Mouse (Mus musculus): ENCODE measurements around the gene Gm10228.
"Not testable (repeated sequence)": the region's sequence is repeated elsewhere in the genome, so short reads cannot be mapped to it uniquely, and the experiment has no call there.

The Gm10228 gene

DNA sequence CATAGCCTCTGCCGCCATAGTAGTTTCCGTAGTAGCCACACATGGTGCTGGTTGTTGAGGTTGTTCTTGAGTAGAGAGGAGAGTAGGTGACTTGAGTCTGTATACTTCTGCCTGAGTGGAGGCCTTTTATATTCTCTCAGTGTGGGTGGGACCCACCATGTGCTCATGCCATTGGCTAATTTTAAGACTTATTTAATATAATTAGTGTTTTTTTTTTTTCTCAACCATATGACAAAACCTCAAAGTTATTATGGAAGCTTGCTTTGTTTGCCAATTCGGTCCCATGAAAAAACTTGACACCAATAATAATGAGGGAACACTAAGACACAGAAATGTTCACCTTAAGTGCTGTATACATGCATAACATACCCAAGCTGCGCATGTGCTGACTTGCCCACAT, at the start of gene Gm10228:
Gene Gm10228, minus strand, starts transcription at position 101 of the 400 bp plus-strand sequence.
- not testable (repeated sequence) for DNase-seq

- DNase-seq, result not testable (repeated sequence)
These were observed 29.8 kb upstream of the Gm10228 start for GRCm38 (mm10) chr16:89071041-89071440.

DNA sequence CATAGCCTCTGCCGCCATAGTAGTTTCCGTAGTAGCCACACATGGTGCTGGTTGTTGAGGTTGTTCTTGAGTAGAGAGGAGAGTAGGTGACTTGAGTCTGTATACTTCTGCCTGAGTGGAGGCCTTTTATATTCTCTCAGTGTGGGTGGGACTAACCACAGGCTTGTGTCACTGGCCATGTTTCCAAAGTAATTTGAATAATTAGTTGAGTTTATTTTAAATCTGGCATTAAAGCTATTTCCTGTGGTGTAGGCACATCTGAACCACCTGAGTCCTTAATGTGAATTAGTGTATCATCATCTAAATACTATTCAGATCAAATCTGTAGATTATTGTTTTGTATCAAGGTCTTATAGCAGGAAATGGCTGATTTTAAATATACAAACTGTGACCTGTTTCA, 22.6 kb upstream of the Gm10228 start, which contains the start of gene 1110025L11Rik:
Gene 1110025L11Rik, minus strand, starts transcription at position 101 of the 400 bp plus-strand sequence.
- not testable (repeated sequence) for DNase-seq

DNA sequence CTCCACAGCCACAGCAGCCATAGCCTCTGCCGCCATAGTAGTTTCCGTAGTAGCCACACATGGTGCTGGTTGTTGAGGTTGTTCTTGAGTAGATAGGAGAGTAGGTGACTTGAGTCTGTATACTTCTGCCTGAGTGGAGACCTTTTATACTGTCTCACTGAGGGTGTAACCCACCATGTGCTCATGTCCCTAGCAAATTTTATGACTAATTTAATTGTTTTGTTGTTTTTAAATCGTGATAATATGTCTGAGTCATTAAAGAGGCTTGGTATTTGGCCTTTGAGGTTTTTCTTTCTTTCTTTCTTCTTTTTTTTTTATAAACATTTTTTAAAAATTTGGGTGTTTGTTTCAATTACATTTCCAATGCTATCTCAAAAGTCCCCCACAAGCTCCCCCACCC, 6.5 kb upstream of the Gm10228 start, which contains the start of gene Krtap6-5:
Gene Krtap6-5, minus strand, starts transcription at position 101 of the 400 bp plus-strand sequence.
- DNase-seq, result no peak

GRCm38 (mm10) chr16:89031399-89031798, 9.9 kb downstream of the Gm10228 start, which contains the start of gene Krtap6-1:
TSS of gene Krtap6-1 (plus strand) at chr16:89031699.
- DNase-seq, result not testable (repeated sequence)

DNA sequence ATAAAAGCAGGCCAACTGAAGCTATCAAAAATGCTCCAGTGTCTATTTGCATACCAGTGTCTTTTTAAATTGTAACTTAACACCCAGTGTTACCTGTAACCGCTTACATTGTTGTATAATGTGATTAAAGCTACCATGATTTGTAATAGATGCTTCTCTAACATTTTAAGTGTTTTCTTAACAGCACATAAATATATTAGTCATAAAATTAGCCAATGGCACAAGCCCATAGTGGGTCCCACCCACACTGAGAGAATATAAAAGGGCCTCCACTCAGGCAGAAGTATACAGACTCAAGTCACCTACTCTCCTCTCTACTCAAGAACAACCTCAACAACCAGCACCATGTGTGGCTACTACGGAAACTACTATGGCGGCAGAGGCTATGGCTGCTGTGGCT, 26.3 kb downstream of the Gm10228 start, which contains the start of gene Gm10229:
Gene Gm10229, plus strand, starts transcription at position 301 of the 400 bp plus-strand sequence.
- DNase-seq, result not testable (repeated sequence)

DNA sequence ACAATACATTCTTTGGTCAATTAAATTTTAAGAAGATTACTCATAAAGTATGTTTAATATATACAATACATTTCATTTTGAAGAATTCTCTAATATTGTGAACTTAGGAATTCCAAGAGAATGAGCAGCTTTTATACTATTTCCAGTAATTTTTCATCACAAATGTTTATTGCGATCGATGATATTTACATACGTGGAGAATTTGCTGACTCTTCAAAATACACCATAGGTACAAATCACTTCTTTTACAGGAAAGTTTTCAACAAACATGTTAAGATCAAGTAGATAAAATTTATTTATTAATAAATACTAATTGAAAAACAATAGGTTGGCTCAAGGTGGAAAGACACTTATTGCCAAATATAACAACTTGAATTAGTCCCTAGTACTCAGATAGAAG, 27.3 kb downstream of the Gm10228 start:
- DNase-seq, result no peak

- DNase-seq, result no peak
These were observed 30.6 kb downstream of the Gm10228 start, which contains the start of gene Krtap22-2 for GRCm38 (mm10) chr16:89010659-89011058. TSS of gene Krtap22-2 (minus strand) at chr16:89010759.
